Mouse (Mus musculus) bone marrow macrophage, adult 2 months (primary cell): ENCODE data around the gene Slc6a11. TPM values are rescaled to one million over a fixed set of nuclear protein-coding genes. Genes with fewer than 3 reads are reported as not detected.

Source experiments
- H3K27ac ChIP-seq: 2 replicates; pipeline ENCODE4 v1.5.1; 2012; ENCODE audit warnings: low read depth, low read length; ENCODE audit not compliant: insufficient read depth
- H3K4me1 ChIP-seq: 2 replicates; pipeline ENCODE4 v1.6.1; 2012; ENCODE audit warnings: low read length; ENCODE audit not compliant: control insufficient read depth, insufficient read depth
- H3K4me3 ChIP-seq: 2 replicates; pipeline ENCODE4 v1.5.1; 2012; ENCODE audit warnings: mild to moderate bottlenecking, low read length, moderate library complexity; ENCODE audit not compliant: insufficient read depth
- CTCF ChIP-seq: IDR thresholded peaks from 2 replicates; pipeline ENCODE4 v1.5.1; 2012; ENCODE audit warnings: low read depth, mild to moderate bottlenecking, low read length, moderate library complexity
- POLR2A ChIP-seq: IDR thresholded peaks from 2 replicates; pipeline ENCODE4 v1.6.1; 2012; ENCODE audit warnings: mild to moderate bottlenecking, low read depth, low read length, borderline replicate concordance
- polyA plus RNA-seq: library from polyadenylated mRNA; stranded (reverse); fragments of >200 nt; gene quantifications from 2 replicates; pipeline ENCODE4 v1.2.4, GENCODE M21; 2012; ENCODE audit not compliant: missing spikeins, insufficient read depth, insufficient read length

Gene Slc6a11
- polyA plus RNA-seq, 1 experiment = not detected

DNA sequence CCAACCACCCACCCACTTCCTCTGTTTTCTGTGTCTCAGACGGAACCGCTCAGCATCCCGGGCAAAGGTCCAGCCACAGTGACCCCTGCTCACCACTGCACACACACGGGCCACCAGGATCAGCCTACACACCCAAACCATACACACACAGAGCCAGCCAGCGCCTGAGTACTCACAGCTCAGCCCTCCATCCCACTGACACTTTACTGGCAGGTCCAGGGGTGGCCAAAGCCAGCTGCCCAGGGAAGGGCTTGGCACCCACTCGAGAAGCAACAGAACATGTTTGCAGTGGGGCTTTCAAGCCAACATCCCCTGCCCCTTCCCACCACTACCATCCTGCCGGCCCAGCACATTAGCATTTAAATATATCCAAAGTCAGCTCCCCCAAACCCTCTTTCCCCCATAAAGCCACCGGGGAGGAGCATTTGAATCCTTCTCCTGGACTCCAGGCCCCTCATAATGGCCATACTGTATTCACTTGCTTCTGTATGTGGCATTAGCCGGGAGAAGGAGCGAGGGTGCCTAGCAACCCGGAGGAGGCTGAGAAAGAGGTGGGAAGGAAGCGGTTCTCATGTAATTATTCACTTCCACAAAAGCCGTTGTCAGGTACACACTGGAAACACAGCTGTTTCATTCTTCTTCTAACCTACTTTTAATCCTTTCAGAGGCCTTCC is 85.8 kb downstream of the Slc6a11 start:
- H3K4me1 ChIP-seq = no peaks in the 10 kb centered on the region
- H3K27ac ChIP-seq = no peak overlapping the region
- TF ChIP-seq POLR2A (no peak), CTCF (no peak)
- H3K4me3 ChIP-seq = no peak overlapping the region

DNA sequence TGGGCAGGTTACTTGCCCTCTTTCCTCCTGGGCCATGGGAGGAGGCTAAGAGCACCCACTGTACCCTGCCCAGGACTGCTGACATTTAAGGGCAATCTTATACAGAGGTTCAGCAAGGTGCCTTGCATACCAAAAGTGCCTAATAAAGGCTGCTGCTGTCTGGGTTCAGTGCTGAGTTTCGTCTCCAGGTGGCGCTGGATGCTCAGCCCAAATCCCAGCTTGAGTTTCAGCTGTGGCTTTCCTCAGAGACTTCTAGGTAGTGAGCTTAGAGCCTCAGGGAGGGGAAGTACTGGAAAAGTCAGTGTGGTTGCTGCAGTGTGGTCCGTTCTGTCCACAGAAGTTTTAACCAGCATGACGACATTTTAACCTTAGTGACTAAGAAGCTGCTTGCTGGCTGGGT is 93.4 kb downstream of the Slc6a11 start:
- no peaks in the 10 kb centered on the region for H3K4me1 ChIP-seq
- H3K27ac ChIP-seq = no peak overlapping the region
- H3K4me3 ChIP-seq = no peak overlapping the region
- TF ChIP-seq CTCF (peak; percentile 64), POLR2A (no peak)

DNA sequence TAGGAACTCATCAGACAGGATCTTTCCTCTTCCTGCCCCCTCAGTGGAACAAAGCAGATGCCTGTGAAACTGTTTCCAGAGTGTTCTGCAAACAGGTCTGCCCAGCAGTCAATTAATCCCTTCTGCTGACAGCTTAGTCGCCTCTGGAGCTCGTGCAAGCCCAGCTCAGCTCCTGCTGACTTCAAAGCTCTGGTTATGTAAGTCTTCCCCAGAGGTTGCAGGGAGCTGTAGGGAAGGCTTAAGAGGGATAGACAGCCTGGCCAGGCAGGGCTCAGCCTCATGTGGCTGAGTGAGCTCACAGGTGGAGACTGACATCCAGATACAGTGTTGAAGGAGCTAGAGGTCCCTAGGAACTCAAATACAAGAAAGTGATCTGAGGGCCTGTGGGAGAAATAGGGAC is 96.3 kb downstream of the Slc6a11 start:
- H3K4me1 ChIP-seq = no peaks in the 10 kb centered on the region
- H3K4me3 ChIP-seq = no peak overlapping the region
- TF ChIP-seq POLR2A = no peak
- no peak for TF ChIP-seq CTCF
- no peak overlapping the region for H3K27ac ChIP-seq

DNA sequence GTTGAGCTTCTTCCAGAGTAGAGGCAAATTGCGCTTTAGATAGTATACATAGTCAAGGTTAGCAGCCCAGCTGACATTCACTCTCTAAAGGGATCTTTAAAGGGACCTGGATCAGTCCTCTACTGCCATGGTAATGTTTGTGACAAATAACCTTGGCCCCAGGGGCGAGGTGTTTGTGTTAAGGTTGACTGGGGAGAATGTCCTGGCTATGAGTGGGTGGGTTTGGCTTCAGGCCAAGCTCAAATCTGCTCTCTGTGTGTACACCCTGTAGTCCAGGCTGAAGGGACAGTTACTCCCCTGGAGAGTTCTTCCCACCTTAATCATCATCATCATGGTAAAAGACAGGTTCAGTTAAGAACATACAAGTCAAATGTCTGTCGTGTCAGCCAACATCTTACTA is 97.2 kb downstream of the Slc6a11 start:
- Histone ChIP-seq H3K4me3 (no peak overlapping the region), H3K4me1 (no peaks in the 10 kb centered on the region), H3K27ac (no peak overlapping the region)
- TF ChIP-seq POLR2A (no peak), CTCF (no peak)

DNA sequence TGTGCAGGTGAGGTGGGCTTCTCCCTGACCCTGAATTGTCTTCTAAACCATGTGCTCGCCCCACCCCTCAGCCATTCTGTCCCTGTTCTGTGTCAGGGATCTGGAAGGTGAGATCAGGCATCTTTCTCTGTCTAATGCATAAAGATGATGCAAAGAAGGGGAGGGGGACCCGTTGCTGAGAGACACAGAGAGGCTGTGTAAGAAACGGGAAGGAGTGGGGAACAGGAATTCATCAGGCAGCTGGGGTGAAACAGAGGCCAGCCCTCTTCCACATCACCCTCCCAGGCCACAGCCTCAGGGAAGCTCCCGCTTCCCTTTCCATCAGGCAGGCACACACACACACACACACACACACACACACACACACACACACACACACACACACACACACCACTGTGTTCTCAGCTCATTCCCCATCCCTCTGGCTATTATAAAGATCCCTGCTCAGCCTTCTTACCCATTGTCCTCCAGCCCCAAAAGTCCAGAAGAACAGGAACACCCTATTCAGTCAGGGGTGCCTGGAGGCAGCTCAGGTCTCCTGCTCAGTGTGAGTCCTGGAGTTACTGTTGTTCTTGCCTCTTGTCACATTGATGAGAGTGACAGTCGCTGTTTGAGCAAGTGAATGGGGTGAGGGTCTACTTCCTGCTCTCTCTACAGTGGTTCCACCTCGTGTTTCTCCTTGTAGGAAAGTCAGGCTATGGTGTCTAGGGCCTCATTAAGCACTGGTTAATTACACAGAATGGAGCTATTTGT is 108.0 kb downstream of the Slc6a11 start:
- no peak overlapping the region for H3K27ac ChIP-seq
- TF ChIP-seq POLR2A = no peak
- TF ChIP-seq CTCF = no peak
- H3K4me3 ChIP-seq = no peak overlapping the region
- H3K4me1 ChIP-seq = no peaks in the 10 kb centered on the region

DNA sequence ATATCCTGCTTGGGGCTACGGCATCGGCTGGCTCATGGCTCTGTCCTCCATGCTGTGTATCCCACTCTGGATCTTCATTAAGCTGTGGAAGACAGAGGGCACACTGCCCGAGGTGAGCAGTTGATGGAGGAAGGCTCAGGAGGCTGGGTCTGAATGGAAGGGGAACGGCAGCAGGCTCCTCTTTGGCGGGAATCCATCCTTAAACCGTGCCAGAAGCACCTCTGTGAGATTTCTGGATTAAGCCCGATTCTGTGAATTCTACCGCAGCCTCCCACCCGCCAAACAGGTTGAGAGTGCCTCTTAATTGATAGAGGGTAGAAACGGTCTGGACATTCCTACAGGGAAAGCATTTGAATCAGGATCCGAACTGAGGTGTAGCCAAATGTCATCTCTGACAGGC is 114.6 kb downstream of the Slc6a11 start:
- no peaks in the 10 kb centered on the region for H3K4me1 ChIP-seq

DNA sequence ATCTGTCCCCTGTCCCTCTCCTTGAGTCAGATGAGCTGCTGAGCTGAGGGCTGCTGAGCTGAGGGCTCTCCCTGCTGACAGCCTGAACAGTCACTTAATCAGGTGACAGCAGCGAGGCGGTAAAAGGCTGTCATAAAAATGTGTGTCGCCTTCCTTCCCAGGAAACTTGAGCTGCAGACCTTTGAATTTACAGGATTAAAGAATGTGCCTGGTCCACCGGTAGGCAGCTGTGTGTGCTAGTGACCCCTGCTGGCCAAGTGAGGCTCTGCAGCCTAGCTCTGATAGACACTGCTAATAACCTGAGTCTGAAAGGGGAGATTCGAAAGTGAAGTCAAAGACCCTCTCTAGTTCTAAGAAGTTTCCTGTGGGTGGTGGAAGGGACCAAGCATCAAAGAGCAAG is 119.3 kb downstream of the Slc6a11 start:
- no peak for TF ChIP-seq POLR2A
- peak; percentile 93 for TF ChIP-seq CTCF
- Histone ChIP-seq H3K27ac (no peak overlapping the region), H3K4me1 (no peaks in the 10 kb centered on the region), H3K4me3 (no peak overlapping the region)

More for the DNA sequence above, 114.6 kb downstream of the Slc6a11 start:
- H3K27ac ChIP-seq = no peak overlapping the region
- no peak for TF ChIP-seq CTCF
- no peak for TF ChIP-seq POLR2A
- H3K4me3 ChIP-seq = no peak overlapping the region

DNA sequence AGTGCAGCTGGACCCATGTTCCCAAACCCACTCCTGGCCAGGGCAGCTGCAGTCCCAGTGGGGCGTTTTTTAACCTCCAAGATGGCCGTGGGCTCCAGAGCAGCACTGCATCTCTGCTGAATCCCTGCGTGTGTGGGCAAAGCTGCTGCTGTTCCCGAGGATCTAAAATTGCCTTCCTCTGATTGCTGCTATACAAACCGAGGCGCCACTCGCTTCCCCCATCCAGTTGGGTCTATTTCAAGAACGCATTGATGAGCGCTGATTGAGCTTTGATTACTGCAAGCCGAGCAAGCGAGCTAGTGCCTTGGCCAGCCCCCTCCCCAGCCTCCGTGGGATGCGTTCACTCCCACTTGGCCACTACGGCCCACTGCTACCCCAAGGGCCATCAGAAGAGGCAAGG is 123.9 kb downstream of the Slc6a11 start:
- H3K27ac ChIP-seq = no peak overlapping the region
- no peak for TF ChIP-seq POLR2A
- H3K4me1 ChIP-seq = peaks cover 14% of the 10 kb centered on the region
- H3K4me3 ChIP-seq = no peak overlapping the region

DNA sequence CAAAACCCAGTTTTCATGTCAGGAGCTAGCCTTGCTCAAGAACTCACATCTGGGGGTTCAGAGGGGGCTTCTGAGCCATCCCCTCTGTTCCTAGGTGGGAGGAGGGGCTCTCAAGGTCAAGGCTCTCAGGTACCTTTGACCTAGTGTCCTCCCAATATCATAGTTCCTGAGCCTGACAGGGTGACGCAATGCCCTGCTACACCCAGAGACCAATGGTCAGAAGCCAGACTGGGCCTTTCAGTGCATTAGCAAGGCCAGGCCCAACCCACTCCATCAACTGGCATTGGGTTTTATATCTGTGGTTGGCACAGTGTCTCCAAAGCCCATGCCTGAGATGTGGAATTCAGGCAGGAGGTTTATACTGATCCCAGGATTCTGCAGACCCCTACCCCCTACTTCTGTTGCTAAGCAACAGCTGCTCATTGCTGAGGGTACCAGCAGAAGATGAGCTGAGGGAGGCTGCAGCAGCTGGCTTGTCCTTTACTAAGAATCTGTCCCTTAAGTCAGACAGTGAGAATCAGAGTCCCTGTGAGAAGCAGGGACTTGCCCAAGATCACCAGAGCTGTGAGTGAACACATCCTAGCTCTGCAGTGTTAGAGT is 126.8 kb downstream of the Slc6a11 start:
- H3K4me1 ChIP-seq = peaks cover 14% of the 10 kb centered on the region
- no peak overlapping the region for H3K4me3 ChIP-seq
- TF ChIP-seq POLR2A (no peak), CTCF (no peak)
- no peak overlapping the region for H3K27ac ChIP-seq

DNA sequence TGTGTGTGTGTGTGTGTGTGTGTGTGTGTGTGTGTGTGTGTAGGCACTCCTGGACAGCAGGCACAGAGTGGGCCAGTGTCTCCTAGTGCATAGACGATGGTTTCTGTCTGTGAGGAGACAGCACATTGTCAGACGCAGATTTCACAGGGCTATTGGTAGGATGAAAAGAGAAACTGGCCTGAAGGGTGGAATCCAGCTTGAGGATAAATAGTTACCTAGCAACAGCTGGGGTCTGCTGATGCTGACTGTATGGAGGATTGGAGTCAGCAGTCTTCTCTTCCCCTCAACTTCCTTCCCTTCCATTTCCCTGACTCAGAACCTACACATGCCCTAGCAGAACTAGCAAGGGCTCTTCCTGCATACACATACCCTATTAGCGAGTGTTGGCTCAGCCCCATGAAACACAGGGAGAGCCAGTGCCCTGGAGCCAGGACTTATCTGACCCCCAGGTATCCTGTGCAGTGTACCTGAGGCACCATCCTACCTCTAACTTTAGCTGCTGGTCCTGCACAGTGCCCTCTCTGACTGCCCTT is 127.7 kb downstream of the Slc6a11 start:
- peak overlapping the region; percentile 35 for H3K27ac ChIP-seq
- no peak for TF ChIP-seq POLR2A
- no peak for TF ChIP-seq CTCF
- no peak overlapping the region for H3K4me3 ChIP-seq

More for the DNA sequence above, 127.7 kb downstream of the Slc6a11 start:
- H3K4me1 ChIP-seq = peaks cover 14% of the 10 kb centered on the region
